Mouse (Mus musculus) heart, postnatal 0 days (tissue): ENCODE data around the gene Kif22.

Experiments
- CTCF ChIP-seq: IDR thresholded peaks from 2 replicates; pipeline ENCODE4 v1.5.1; 2016; ENCODE audit warnings: antibody characterized with exemption, control low read depth, low read depth
- EP300 ChIP-seq: IDR thresholded peaks from 2 replicates; pipeline ENCODE4 v1.6.1; 2016; ENCODE audit warnings: antibody characterized with exemption, low read depth

DNA sequence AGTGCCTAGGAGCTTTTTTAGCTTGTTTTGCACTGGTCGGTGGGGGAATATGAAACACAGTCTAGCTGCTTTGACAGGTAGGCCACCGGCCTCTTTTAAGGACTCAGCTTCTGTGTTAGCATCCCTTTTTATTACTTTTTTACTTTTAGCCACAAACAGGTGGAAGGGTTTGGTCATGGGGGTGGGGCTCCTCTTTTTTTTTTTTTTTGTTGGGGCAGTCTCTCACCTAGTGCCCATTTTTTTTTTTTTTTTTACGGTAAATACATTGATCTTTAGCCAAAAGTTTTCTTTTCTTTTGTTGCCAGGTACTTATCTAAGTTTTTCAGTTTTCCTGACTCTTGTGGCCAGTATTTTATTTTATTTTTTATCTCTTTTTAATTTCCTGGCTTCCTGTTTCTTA lies 45.8 kb upstream of the Kif22 start:
- TF ChIP-seq CTCF: no peak
- TF ChIP-seq EP300: no peak
